Comparison of ENCODE assay signal across 14 mouse cellular contexts in the genomic region with DNA sequence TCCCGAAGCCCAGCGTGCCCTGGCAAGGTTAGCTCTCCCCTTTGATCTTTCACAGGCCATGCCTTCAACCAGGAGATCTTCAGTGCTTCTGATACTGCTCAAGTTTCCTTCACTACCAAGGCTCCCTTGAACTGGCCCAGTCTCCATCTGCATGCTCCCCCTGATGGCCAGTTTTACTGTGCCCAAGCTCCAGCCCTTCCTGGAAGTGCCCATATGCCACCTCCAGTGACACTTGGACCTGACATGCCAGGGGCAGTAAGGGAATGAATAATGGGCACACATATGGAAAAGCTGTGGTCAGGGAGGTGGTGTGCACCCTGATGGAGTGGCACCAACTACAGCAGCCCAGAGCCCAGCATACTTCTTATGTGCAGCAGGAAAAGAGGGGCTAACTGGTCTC.
DNase-seq lines count a peak whose midpoint lies in the region; ATAC-seq and TF ChIP-seq lines count a peak whose summit lies in the region.
"Had no signal": no experiment of that assay in that cellular context is flagged by ENCODE, and none has a peak within 500 bp of the region (broad histone marks: within the 10 kb centered on the region; RNA-seq: fewer than 3 reads in every experiment).

No protein-coding gene starts in this region.

- no peaks in the 10 kb centered on the region for H3K27me3 ChIP-seq in hindbrain, postnatal 0 days (ENCODE audit: insufficient read depth, low read length)
- H3K27me3 ChIP-seq in hindbrain, embryonic 12.5 days = 0 out of 2 replicates have a peak, but pooled peaks cover 2% of the 10 kb centered on the region
- no peaks in the 10 kb centered on the region for H3K27me3 ChIP-seq in stomach, postnatal 0 days (ENCODE audit: control insufficient read depth, insufficient read depth, low read length)
- H3K27me3 ChIP-seq: embryonic facial prominence, embryonic 12.5 days; neural tube, embryonic 15.5 days had no signal

- TF ChIP-seq POLR2A in lung, adult 2 months (IDR thresholded peaks at IDR 0.05; ENCODE audit: borderline replicate concordance, extremely low read depth, low read depth, low read length) = no peak

- no peaks in the 10 kb centered on the region for H3K9me3 ChIP-seq in hindbrain, postnatal 0 days (ENCODE audit: low read length)
- H3K9me3 ChIP-seq in hindbrain, embryonic 12.5 days (replicated peaks) = no peaks in the 10 kb centered on the region
- no peaks in the 10 kb centered on the region for H3K9me3 ChIP-seq in stomach, postnatal 0 days (ENCODE audit: control insufficient read depth, low read length)
- H3K9me3 ChIP-seq: embryonic facial prominence, embryonic 12.5 days; neural tube, embryonic 15.5 days had no signal

- no peak for DNase-seq in hindbrain, postnatal 0 days (ENCODE audit: low spot score)
- no peak for DNase-seq in lung, adult 2 months
- no peak for DNase-seq in lung, adult 18-20 months
- DNase-seq in cerebellum, adult 9-11 months = peak; percentile 72
- no peak for DNase-seq in stomach, postnatal 0 days (ENCODE audit: low spot score)
- DNase-seq in embryo, embryonic 9.5 days (ENCODE audit: extremely low spot score) = no peak
- DNase-seq: adrenal gland, adult 2 months; heart, adult 18-20 months; heart, postnatal 14 days; kidney, postnatal 4 days; retina, postnatal 1 day had no signal

- no peak overlapping the region for H3K27ac ChIP-seq in hindbrain, postnatal 0 days
- H3K27ac ChIP-seq in hindbrain, embryonic 12.5 days = no peak overlapping the region
- no peak overlapping the region for H3K27ac ChIP-seq in stomach, postnatal 0 days (replicated peaks)
- H3K27ac ChIP-seq: embryonic facial prominence, embryonic 12.5 days; neural tube, embryonic 15.5 days had no signal

- peaks cover 6% of the 10 kb centered on the region; the same call in 1 of the 2 replicates for H3K4me1 ChIP-seq in hindbrain, postnatal 0 days (ENCODE audit: insufficient read depth, low read length)
- peaks cover 3% of the 10 kb centered on the region; the same call in 1 of the 2 replicates for H3K4me1 ChIP-seq in hindbrain, embryonic 12.5 days
- 0 out of 2 replicates have a peak, but pooled peaks cover 3% of the 10 kb centered on the region for H3K4me1 ChIP-seq in lung, adult 2 months (ENCODE audit: control insufficient read depth, insufficient read depth, low read length)
- H3K4me1 ChIP-seq in stomach, postnatal 0 days (replicated peaks; ENCODE audit: control insufficient read depth, insufficient read depth) = peaks cover 6% of the 10 kb centered on the region; the same call in 1 of the 2 replicates

- ATAC-seq in hindbrain, postnatal 0 days = no peak
- ATAC-seq in hindbrain, embryonic 12.5 days (ENCODE audit: low FRiP score) = no peak
- ATAC-seq in stomach, postnatal 0 days (ENCODE audit: low FRiP score, low TSS enrichment) = no peak

- no peak for TF ChIP-seq EP300 in stomach, postnatal 0 days (optimal IDR thresholded peaks at IDR 0.05)

- H3K4me3 ChIP-seq in hindbrain, postnatal 0 days (ENCODE audit: low read length) = no peak overlapping the region
- no peak overlapping the region for H3K4me3 ChIP-seq in hindbrain, embryonic 12.5 days
- no peak overlapping the region for H3K4me3 ChIP-seq in lung, adult 2 months (replicated peaks; ENCODE audit: extremely low read depth, low read depth, low read length)
- no peak overlapping the region for H3K4me3 ChIP-seq in stomach, postnatal 0 days (ENCODE audit: low read depth, low read length)
- H3K4me3 ChIP-seq: embryonic facial prominence, embryonic 12.5 days; neural tube, embryonic 15.5 days had no signal

- no peak overlapping the region for H3K9ac ChIP-seq in hindbrain, postnatal 0 days (replicated peaks; ENCODE audit: low read length)
- no peak overlapping the region for H3K9ac ChIP-seq in hindbrain, embryonic 12.5 days
- no peak overlapping the region for H3K9ac ChIP-seq in stomach, postnatal 0 days (ENCODE audit: low read length)
- H3K9ac ChIP-seq: embryonic facial prominence, embryonic 12.5 days; neural tube, embryonic 15.5 days had no signal

- H3K4me2 ChIP-seq in hindbrain, postnatal 0 days (ENCODE audit: low read depth, low read length) = no peak overlapping the region
- no peak overlapping the region for H3K4me2 ChIP-seq in hindbrain, embryonic 12.5 days (replicated peaks)
- no peak overlapping the region for H3K4me2 ChIP-seq in stomach, postnatal 0 days (replicated peaks; ENCODE audit: low read depth)
- H3K4me2 ChIP-seq: embryonic facial prominence, embryonic 12.5 days; neural tube, embryonic 15.5 days had no signal

- WGBS in hindbrain, postnatal 0 days = 89% methylated on average over 2 of the region's 2 CpGs
- 88% methylated on average over 2 of the region's 2 CpGs for WGBS in hindbrain, embryonic 12.5 days
- WGBS in lung, adult 2 months = 63% methylated on average over 2 of the region's 2 CpGs
- 29% methylated on average over 2 of the region's 2 CpGs for whole genome bisulfite sequencing in stomach, postnatal 0 days

- no peaks in the 10 kb centered on the region for H3K36me3 ChIP-seq in hindbrain, postnatal 0 days (ENCODE audit: insufficient read depth, low read length)
- no peaks in the 10 kb centered on the region for H3K36me3 ChIP-seq in hindbrain, embryonic 12.5 days
- H3K36me3 ChIP-seq in stomach, postnatal 0 days (ENCODE audit: control insufficient read depth, insufficient read depth, low read length) = no peaks in the 10 kb centered on the region
- H3K36me3 ChIP-seq: embryonic facial prominence, embryonic 12.5 days; neural tube, embryonic 15.5 days had no signal

- TF ChIP-seq CTCF in hindbrain, postnatal 0 days (IDR thresholded peaks at IDR 0.05; ENCODE audit: low read depth) = peak; percentile 39
- 0 out of 2 replicates have a peak, but pooled peaks have one; percentile 4 for TF ChIP-seq CTCF in lung, adult 2 months (IDR thresholded peaks at IDR 0.05; ENCODE audit: insufficient read depth, low read length)
- peak; percentile 48 for TF ChIP-seq CTCF in stomach, postnatal 0 days (IDR thresholded peaks at IDR 0.05; ENCODE audit: low read depth)
